In the genomic region with DNA sequence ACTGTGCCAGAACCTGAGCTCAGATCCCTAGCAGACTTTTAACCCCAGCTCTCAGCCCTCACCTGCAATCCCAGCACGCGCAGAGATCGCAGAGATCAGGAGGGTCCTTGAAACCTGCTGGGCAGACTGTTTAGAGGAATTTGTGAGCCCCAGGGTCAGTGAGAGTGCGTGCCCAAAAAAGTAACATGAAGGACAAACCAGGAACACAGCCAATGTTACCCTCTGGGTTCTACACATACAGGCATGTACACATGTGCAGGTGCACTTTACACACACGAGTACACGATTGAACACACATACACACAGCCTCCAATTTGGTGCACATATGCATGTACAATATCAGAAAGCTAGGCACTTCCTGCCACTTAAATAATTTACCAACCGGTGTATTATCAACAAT, we compare ENCODE assay signal across 18 mouse cellular contexts.
DNase-seq lines count a peak whose midpoint lies in the region; ATAC-seq lines count a peak whose summit lies in the region.
"Had no signal": no experiment of that assay in that cellular context is flagged by ENCODE, and none has a peak within 500 bp of the region (broad histone marks: within the 10 kb centered on the region; RNA-seq: fewer than 3 reads in every experiment).

No protein-coding gene starts in this region.

- H3K4me2 ChIP-seq in lung, embryonic 15.5 days: peak overlapping the region; percentile 29; the same call in 1 of the 2 replicates
- H3K4me2 ChIP-seq in midbrain, embryonic 11.5 days: no peak overlapping the region
- H3K4me2 ChIP-seq in neural tube, embryonic 13.5 days: no peak overlapping the region
- H3K4me2 ChIP-seq: heart, embryonic 11.5 days; intestine, embryonic 15.5 days; liver, embryonic 13.5 days had no signal

- no peaks in the 10 kb centered on the region for H3K9me3 ChIP-seq in lung, embryonic 15.5 days
- no peaks in the 10 kb centered on the region for H3K9me3 ChIP-seq in midbrain, embryonic 11.5 days (ENCODE audit: control insufficient read depth, low read length)
- H3K9me3 ChIP-seq in neural tube, embryonic 13.5 days: no peaks in the 10 kb centered on the region
- H3K9me3 ChIP-seq: intestine, embryonic 15.5 days; liver, embryonic 13.5 days; megakaryocyte, embryonic 14.5 days had no signal

- no peak overlapping the region for H3K4me3 ChIP-seq in lung, embryonic 15.5 days
- H3K4me3 ChIP-seq in midbrain, embryonic 11.5 days (ENCODE audit: low read depth, low read length): no peak overlapping the region
- H3K4me3 ChIP-seq in neural tube, embryonic 13.5 days: no peak overlapping the region
- H3K4me3 ChIP-seq: intestine, embryonic 15.5 days; liver, embryonic 13.5 days; megakaryocyte, embryonic 14.5 days had no signal

- H3K27ac ChIP-seq in lung, embryonic 15.5 days: peak overlapping the region; percentile 57
- H3K27ac ChIP-seq in midbrain, embryonic 11.5 days (ENCODE audit: low read depth, low read length): peak overlapping the region; percentile 30
- peak overlapping the region; percentile 91 for H3K27ac ChIP-seq in neural tube, embryonic 13.5 days (replicated peaks)
- H3K27ac ChIP-seq: intestine, embryonic 15.5 days; kidney, postnatal 0 days; liver, embryonic 13.5 days had no signal

- WGBS in lung, embryonic 15.5 days: 48% methylated on average over 7 of the region's 7 CpGs
- 44% methylated on average over 7 of the region's 7 CpGs for WGBS in midbrain, embryonic 11.5 days
- WGBS in neural tube, embryonic 13.5 days: 38% methylated on average over 7 of the region's 7 CpGs

- peaks cover 8% of the 10 kb centered on the region for H3K4me1 ChIP-seq in lung, embryonic 15.5 days
- peaks cover 11% of the 10 kb centered on the region for H3K4me1 ChIP-seq in midbrain, embryonic 11.5 days (ENCODE audit: control insufficient read depth, insufficient read depth, low read length)
- peaks cover 30% of the 10 kb centered on the region for H3K4me1 ChIP-seq in neural tube, embryonic 13.5 days (replicated peaks)
- H3K4me1 ChIP-seq: intestine, embryonic 15.5 days; liver, embryonic 13.5 days had no signal

- no peaks in the 10 kb centered on the region for H3K36me3 ChIP-seq in lung, embryonic 15.5 days
- no peaks in the 10 kb centered on the region for H3K36me3 ChIP-seq in midbrain, embryonic 11.5 days (ENCODE audit: control insufficient read depth, insufficient read depth, low read length)
- no peaks in the 10 kb centered on the region for H3K36me3 ChIP-seq in neural tube, embryonic 13.5 days
- H3K36me3 ChIP-seq: intestine, embryonic 15.5 days; liver, embryonic 13.5 days had no signal

- no peak overlapping the region for H3K9ac ChIP-seq in lung, embryonic 15.5 days
- no peak overlapping the region for H3K9ac ChIP-seq in midbrain, embryonic 11.5 days (ENCODE audit: low read length)
- H3K9ac ChIP-seq in neural tube, embryonic 13.5 days: no peak overlapping the region
- H3K9ac ChIP-seq: intestine, embryonic 15.5 days; liver, embryonic 13.5 days had no signal

- DNase-seq in adrenal gland, adult (ENCODE audit: inconsistent age in 2 of 2, low spot score in 1 of 2): peak; percentile 22 to 62
- no peak for DNase-seq in adrenal gland, adult 8-10 months
- DNase-seq in lung, postnatal 36 days: no peak
- no peak for DNase-seq in midbrain, embryonic 11.5 days (ENCODE audit: low spot score, missing footprints)
- no peak for DNase-seq in frontal cortex, postnatal 14 days (ENCODE audit: low spot score in 2 of 2)
- DNase-seq in B cell, adult 2 months: no peak
- DNase-seq: adrenal gland, postnatal 25 days; gastrocnemius, postnatal 36 days; heart, postnatal 14 days; liver, embryonic 13.5 days; lung, postnatal 10 days had no signal

- no peaks in the 10 kb centered on the region for H3K27me3 ChIP-seq in lung, embryonic 15.5 days
- H3K27me3 ChIP-seq in midbrain, embryonic 11.5 days (ENCODE audit: control insufficient read depth, insufficient read depth, low read length): no peaks in the 10 kb centered on the region
- no peaks in the 10 kb centered on the region for H3K27me3 ChIP-seq in neural tube, embryonic 13.5 days
- H3K27me3 ChIP-seq: CH12.LX; intestine, embryonic 15.5 days; liver, embryonic 13.5 days; megakaryocyte, embryonic 14.5 days had no signal

- ATAC-seq in lung, embryonic 15.5 days (ENCODE audit: borderline replicate concordance, extremely low read depth, low FRiP score, low TSS enrichment): no peak
- ATAC-seq in midbrain, embryonic 11.5 days (ENCODE audit: low FRiP score): 0 out of 2 replicates have a peak, but pooled peaks have one; percentile 49
- ATAC-seq in neural tube, embryonic 13.5 days (ENCODE audit: low read depth): peak; percentile 25; the same call in 1 of the 2 replicates

Comparison
In these comparisons a context has a peak if more than half of its experiments do, and no peak if none do; other contexts are left out.
1. DNase-seq: peak in adrenal gland, adult (2 of 2); none in adrenal gland, adult 8-10 months (single experiment), lung, postnatal 36 days (single experiment), midbrain, embryonic 11.5 days (single experiment), frontal cortex, postnatal 14 days (0 of 2) and B cell, adult 2 months (0 of 2).
2. H3K27ac ChIP-seq: peak in every context shown above with its lines; median percentile 91 in neural tube, embryonic 13.5 days; 57 in lung, embryonic 15.5 days; 30 in midbrain, embryonic 11.5 days.